Mouse (Mus musculus) brown adipose tissue, adult 24 weeks (tissue): Measurements from ENCODE around the gene Klhdc3. TPM values are rescaled to one million over a fixed set of nuclear protein-coding genes. Genes with fewer than 3 reads are reported as not detected.
A peak's percentile ranks its signal among the peaks of the same experiment; 100 is the strongest.

Source experiments
- H3K27ac ChIP-seq: fragments of 200-500 bp; replicated peaks from 2 replicates; pipeline ENCODE4 v1.5.1; 2012; ENCODE audit warnings: low read depth, mild to moderate bottlenecking, low read length
- H3K4me1 ChIP-seq: fragments of 200-500 bp; 2 replicates; pipeline ENCODE4 v1.6.1; 2012; ENCODE audit warnings: low read length, mixed read lengths; ENCODE audit not compliant: control insufficient read depth, insufficient read depth, insufficient read length
- H3K4me3 ChIP-seq: fragments of 200-500 bp; 2 replicates; pipeline ENCODE4 v1.5.1; 2012; ENCODE audit warnings: low read depth, mild to moderate bottlenecking, low read length, moderate library complexity; ENCODE audit not compliant: insufficient read depth
- polyA plus RNA-seq: library from polyadenylated mRNA; stranded (reverse); fragments of >200 nt; gene quantifications from 2 replicates; pipeline ENCODE4 v1.2.4, GENCODE M21; 2012; ENCODE audit not compliant: missing spikeins, insufficient read depth, insufficient read length

The Klhdc3 gene
- polyA plus RNA-seq, 1 experiment: 24.8 TPM

GRCm38 (mm10) chr17:46682654-46683389, 2.1 kb upstream of the Klhdc3 start:
- H3K4me1 ChIP-seq: peaks cover 4% of the 10 kb centered on the region; the same call in 1 of the 2 replicates
- H3K27ac ChIP-seq: no peak overlapping the region
- no peak overlapping the region for H3K4me3 ChIP-seq

GRCm38 (mm10) chr17:46681466-46682118, 878 bp upstream of the Klhdc3 start:
- Histone ChIP-seq H3K27ac (peak overlapping the region; percentile 51), H3K4me3 (peak overlapping the region; percentile 68), H3K4me1 (peaks cover 4% of the 10 kb centered on the region; the same call in 1 of the 2 replicates)

- Histone ChIP-seq H3K4me1 (peaks cover 4% of the 10 kb centered on the region; the same call in 1 of the 2 replicates), H3K4me3 (peak overlapping the region; percentile 81), H3K27ac (peak overlapping the region; percentile 54; the same call in 1 of the 2 replicates)
These were observed 613 bp downstream of the Klhdc3 start for GRCm38 (mm10) chr17:46679843-46680759.

- Histone ChIP-seq H3K4me1 (peaks cover 4% of the 10 kb centered on the region; the same call in 1 of the 2 replicates), H3K4me3 (peak overlapping the region; percentile 81; the same call in 1 of the 2 replicates), H3K27ac (no peak overlapping the region)
These were observed 1.8 kb downstream of the Klhdc3 start for GRCm38 (mm10) chr17:46678911-46679310.

- peak within 1 kb of the TSS; percentile 81 for H3K4me3 ChIP-seq
- H3K4me1 ChIP-seq: peaks cover 4% of the 10 kb centered on the region; the same call in 1 of the 2 replicates
- no peak within 1 kb of the TSS for H3K27ac ChIP-seq
These were observed 2.3 kb downstream of the Klhdc3 start, which contains the start of gene Mea1 for GRCm38 (mm10) chr17:46678416-46678815. TSS of gene Mea1 (plus strand) at chr17:46678793.

- no peak overlapping the region for H3K27ac ChIP-seq
- peak overlapping the region; percentile 40 for H3K4me3 ChIP-seq
- H3K4me1 ChIP-seq: no peaks in the 10 kb centered on the region
These were observed 6.0 kb downstream of the Klhdc3 start for GRCm38 (mm10) chr17:46674530-46675283.

GRCm38 (mm10) chr17:46673850-46674529, 6.7 kb downstream of the Klhdc3 start, which contains the start of gene Rrp36:
TSS of gene Rrp36 (minus strand) at chr17:46674352.
- Histone ChIP-seq H3K4me3 (peak within 1 kb of the TSS; percentile 84), H3K4me1 (no peaks in the 10 kb centered on the region), H3K27ac (peak within 1 kb of the TSS; percentile 50)

- H3K27ac ChIP-seq: no peak overlapping the region
- no peaks in the 10 kb centered on the region; the same call in 1 of the 2 replicates for H3K4me1 ChIP-seq
- no peak overlapping the region for H3K4me3 ChIP-seq
These were observed 10.8 kb downstream of the Klhdc3 start for GRCm38 (mm10) chr17:46669911-46670310.

GRCm38 (mm10) chr17:46667712-46668111, 13.0 kb downstream of the Klhdc3 start:
- H3K4me1 ChIP-seq: no peaks in the 10 kb centered on the region; the same call in 1 of the 2 replicates
- H3K27ac ChIP-seq: peak overlapping the region; percentile 27; the same call in 1 of the 2 replicates
- H3K4me3 ChIP-seq: no peak overlapping the region

- no peak overlapping the region for H3K4me3 ChIP-seq
- no peaks in the 10 kb centered on the region; the same call in 1 of the 2 replicates for H3K4me1 ChIP-seq
- no peak overlapping the region for H3K27ac ChIP-seq
These were observed 18.0 kb downstream of the Klhdc3 start for GRCm38 (mm10) chr17:46662730-46663129.

GRCm38 (mm10) chr17:46661981-46662380, 18.7 kb downstream of the Klhdc3 start:
- no peak overlapping the region for H3K27ac ChIP-seq
- no peaks in the 10 kb centered on the region for H3K4me1 ChIP-seq
- H3K4me3 ChIP-seq: no peak overlapping the region

GRCm38 (mm10) chr17:46661351-46661750, 19.4 kb downstream of the Klhdc3 start:
- Histone ChIP-seq H3K4me1 (no peaks in the 10 kb centered on the region), H3K4me3 (no peak overlapping the region)

GRCm38 (mm10) chr17:46656054-46656453, 24.7 kb downstream of the Klhdc3 start:
- H3K27ac ChIP-seq: 0 out of 2 replicates have a peak overlapping the region, but pooled peaks have one; percentile 17
- H3K4me1 ChIP-seq: peaks cover 12% of the 10 kb centered on the region
- H3K4me3 ChIP-seq: no peak overlapping the region

More at GRCm38 (mm10) chr17:46661351-46661750, 19.4 kb downstream of the Klhdc3 start:
- H3K27ac ChIP-seq: no peak overlapping the region
